In genomic region chr15:61400720-61401119, GRCm38 (mm10) we compare ENCODE assay signal across 9 mouse cellular contexts.
DNase-seq lines count a peak whose midpoint lies in the region; ATAC-seq and TF ChIP-seq lines count a peak whose summit lies in the region.
"Had no signal": no experiment of that assay in that cellular context is flagged by ENCODE, and none has a peak within 500 bp of the region (broad histone marks: within the 10 kb centered on the region; RNA-seq: fewer than 3 reads in every experiment).

No protein-coding gene starts in this region.

- no peaks in the 10 kb centered on the region for H3K27me3 ChIP-seq in heart, adult 2 months (ENCODE audit: control insufficient read depth, insufficient read depth, low read length)
- H3K27me3 ChIP-seq in heart, embryonic 12.5 days (replicated peaks) = no peaks in the 10 kb centered on the region
- H3K27me3 ChIP-seq in lung, postnatal 0 days (replicated peaks; ENCODE audit: insufficient read depth, low read length) = no peaks in the 10 kb centered on the region
- H3K27me3 ChIP-seq: lung, embryonic 15.5 days had no signal

- TF ChIP-seq EP300 in heart, adult 2 months (IDR thresholded peaks at IDR 0.05; ENCODE audit: insufficient read depth, low read depth, low read length) = no peak
- TF ChIP-seq EP300 in lung, postnatal 0 days (IDR thresholded peaks at IDR 0.05) = no peak

- H3K9ac ChIP-seq in heart, adult 2 months (ENCODE audit: low read depth, low read length) = no peak overlapping the region
- H3K9ac ChIP-seq in heart, embryonic 12.5 days = no peak overlapping the region
- no peak overlapping the region for H3K9ac ChIP-seq in lung, postnatal 0 days (replicated peaks; ENCODE audit: low read depth)
- H3K9ac ChIP-seq: lung, embryonic 15.5 days had no signal

- H3K79me2 ChIP-seq in heart, adult 2 months (replicated peaks; ENCODE audit: control insufficient read depth, insufficient read depth, low read length) = no peaks in the 10 kb centered on the region

- H3K9me3 ChIP-seq in heart, embryonic 12.5 days (replicated peaks) = no peaks in the 10 kb centered on the region
- H3K9me3 ChIP-seq in lung, postnatal 0 days (ENCODE audit: low read length) = no peaks in the 10 kb centered on the region
- H3K9me3 ChIP-seq: lung, embryonic 15.5 days had no signal

- TF ChIP-seq POLR2A in heart, adult 2 months (IDR thresholded peaks at IDR 0.05; ENCODE audit: insufficient read depth, low read depth, low read length) = no peak

- no peak overlapping the region for H3K4me3 ChIP-seq in heart, adult 2 months
- H3K4me3 ChIP-seq in heart, embryonic 12.5 days = no peak overlapping the region
- no peak overlapping the region for H3K4me3 ChIP-seq in lung, postnatal 0 days (ENCODE audit: low read depth, low read length)
- H3K4me3 ChIP-seq: lung, embryonic 15.5 days had no signal

- intact Hi-C loops in heart, adult 2 months (cut with DNase I) = no loop called here

- no peak for ATAC-seq in heart, embryonic 12.5 days (ENCODE audit: insufficient number of reproducible peaks, low FRiP score)
- no peak for ATAC-seq in lung, postnatal 0 days
- no peak for ATAC-seq in granulocyte monocyte progenitor cell, adult 5-6 weeks (replicated peaks; ENCODE audit: poor library complexity, severe bottlenecking)

- peak; percentile 72 for TF ChIP-seq CTCF in heart, adult 2 months (IDR thresholded peaks at IDR 0.05)
- TF ChIP-seq CTCF in lung, postnatal 0 days (IDR thresholded peaks at IDR 0.05) = peak; percentile 65

- peaks cover 2% of the 10 kb centered on the region for H3K4me1 ChIP-seq in heart, adult 2 months (ENCODE audit: control insufficient read depth, insufficient read depth, low read length)
- no peaks in the 10 kb centered on the region for H3K4me1 ChIP-seq in heart, embryonic 12.5 days (replicated peaks)
- no peaks in the 10 kb centered on the region for H3K4me1 ChIP-seq in lung, postnatal 0 days (ENCODE audit: insufficient read depth, low read depth, low read length)

- H3K27ac ChIP-seq in heart, adult 2 months = no peak overlapping the region
- H3K27ac ChIP-seq in heart, embryonic 12.5 days (ENCODE audit: poor library complexity, severe bottlenecking) = no peak overlapping the region
- H3K27ac ChIP-seq in lung, postnatal 0 days (ENCODE audit: low read length) = no peak overlapping the region
- H3K27ac ChIP-seq: lung, embryonic 15.5 days had no signal

- 0 out of 2 replicates have a peak, but pooled peaks cover 2% of the 10 kb centered on the region for H3K36me3 ChIP-seq in heart, adult 2 months (ENCODE audit: control insufficient read depth, insufficient read depth, low read length)
- no peaks in the 10 kb centered on the region for H3K36me3 ChIP-seq in heart, embryonic 12.5 days
- H3K36me3 ChIP-seq in lung, postnatal 0 days (ENCODE audit: insufficient read depth, low read length) = no peaks in the 10 kb centered on the region
- H3K36me3 ChIP-seq: lung, embryonic 15.5 days had no signal

- no peak for DNase-seq in heart, adult 2 months
- DNase-seq in lung, postnatal 0 days (ENCODE audit: low spot score) = peak; percentile 29
- DNase-seq in lung, postnatal 4 days = no peak
- peak; percentile 24 for DNase-seq in ES-CJ7 (ENCODE audit: low read depth, low spot score)
- DNase-seq in large intestine, adult 2 months (ENCODE audit: low read depth, low spot score) = peak; percentile 18
- no peak for DNase-seq in T-cell, adult 2 months (ENCODE audit: low spot score)

- no peak overlapping the region for H3K4me2 ChIP-seq in heart, embryonic 12.5 days
- H3K4me2 ChIP-seq in lung, postnatal 0 days (replicated peaks; ENCODE audit: low read depth, low read length) = no peak overlapping the region
- H3K4me2 ChIP-seq: lung, embryonic 15.5 days had no signal

Comparison
In these comparisons a context has a peak if more than half of its experiments do, and no peak if none do; other contexts are left out.
1. DNase-seq: peak in lung, postnatal 0 days (single experiment), ES-CJ7 (single experiment) and large intestine, adult 2 months (single experiment); none in heart, adult 2 months (0 of 2), lung, postnatal 4 days (0 of 2) and T-cell, adult 2 months (single experiment).